Mouse (Mus musculus): Measurements from ENCODE around the gene Dlgap4. TPM values are rescaled to one million over a fixed set of nuclear protein-coding genes. Genes with fewer than 3 reads are reported as not detected.
A peak's percentile ranks its signal among the peaks of the same experiment; 100 is the strongest.

Dlgap4 gene
- total RNA-seq, 4 experiments from 2014 or later: 180 to 193 (median 189) TPM

DNA sequence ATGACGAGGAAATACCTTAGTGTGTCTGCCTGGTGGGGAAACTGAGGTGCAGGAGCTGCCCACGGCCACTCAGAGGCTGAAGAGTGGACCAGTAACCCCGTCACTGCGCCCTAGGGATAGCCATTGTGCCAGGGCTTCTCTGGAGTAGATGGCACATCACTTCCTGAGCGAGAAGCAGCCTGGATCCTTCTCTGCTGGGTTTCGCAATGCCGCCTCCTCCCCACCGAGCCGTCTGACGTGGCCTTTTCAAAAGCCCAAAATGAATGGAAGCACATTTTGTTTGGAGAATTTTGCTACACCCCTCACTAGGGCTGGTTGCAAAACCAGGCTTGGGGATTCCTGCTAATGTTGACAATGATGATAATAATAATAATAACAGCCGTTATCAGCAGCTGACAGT, 4.0 kb downstream of the Dlgap4 start:
- peak; percentile 68 to 73 for DNase-seq (ENCODE audit: low spot score in 2 of 2)

DNA sequence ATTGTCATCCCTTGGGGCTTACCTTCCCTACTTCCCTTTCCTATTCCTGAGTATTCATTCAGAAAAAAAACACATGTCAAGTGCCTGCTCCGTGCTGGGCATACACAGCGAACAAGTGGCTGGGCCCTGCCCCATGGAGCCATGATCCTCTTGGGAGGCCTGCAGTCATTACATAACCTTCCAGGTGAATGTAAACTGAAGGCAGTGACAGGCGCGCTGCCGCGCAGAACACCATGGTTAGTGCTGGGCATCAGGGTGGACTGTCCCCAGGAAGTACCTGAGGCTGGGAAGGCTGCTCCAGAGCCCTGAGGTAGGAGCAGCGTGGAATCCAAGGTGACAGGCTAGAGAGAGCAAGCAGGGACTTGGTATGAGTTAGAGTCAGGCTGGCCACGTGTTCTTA, 7.4 kb downstream of the Dlgap4 start:
- no peak for DNase-seq (ENCODE audit: low spot score in 2 of 2)

DNA sequence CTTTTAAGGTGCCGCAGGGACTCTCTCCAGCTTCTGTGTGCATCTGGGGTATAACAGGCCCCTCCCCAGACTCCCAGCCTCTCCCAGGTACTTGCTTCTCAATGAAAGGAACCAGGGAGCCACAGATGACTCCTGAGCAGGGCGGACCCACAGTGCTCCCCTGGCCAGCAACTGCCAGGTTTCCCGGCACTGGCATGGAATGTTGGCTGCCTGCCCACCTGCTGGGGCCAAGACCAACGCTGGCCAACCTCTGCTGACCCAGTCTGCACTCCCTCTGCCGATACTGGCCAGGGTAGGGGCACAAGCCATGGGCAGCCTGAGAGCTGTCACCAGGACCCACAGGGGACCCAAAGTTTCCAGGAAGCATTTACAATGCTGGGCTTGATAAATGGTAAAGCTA, 7.9 kb downstream of the Dlgap4 start:
- DNase-seq (ENCODE audit: low spot score in 2 of 2): no peak

DNA sequence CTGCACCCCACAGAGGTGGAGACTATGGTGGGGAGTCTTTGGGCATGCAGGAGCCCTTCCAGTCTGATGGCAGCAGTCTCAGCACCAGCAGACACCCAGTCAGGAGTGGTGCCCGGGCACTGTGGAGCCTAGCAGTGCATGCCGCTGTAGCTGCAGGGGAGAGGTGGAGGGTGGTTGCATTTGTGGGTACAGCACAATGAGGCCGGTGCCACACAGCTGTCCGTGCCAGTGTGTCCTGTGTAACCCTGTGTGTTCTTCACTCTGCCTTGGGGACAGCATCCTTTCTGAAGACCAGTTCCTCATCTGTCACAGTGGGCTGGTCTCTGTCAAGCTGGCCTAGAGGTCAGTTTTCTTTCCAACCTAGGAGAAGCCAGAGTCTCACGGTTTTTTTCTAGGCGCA, 8.7 kb downstream of the Dlgap4 start:
- no peak for DNase-seq (ENCODE audit: low spot score in 2 of 2)

DNA sequence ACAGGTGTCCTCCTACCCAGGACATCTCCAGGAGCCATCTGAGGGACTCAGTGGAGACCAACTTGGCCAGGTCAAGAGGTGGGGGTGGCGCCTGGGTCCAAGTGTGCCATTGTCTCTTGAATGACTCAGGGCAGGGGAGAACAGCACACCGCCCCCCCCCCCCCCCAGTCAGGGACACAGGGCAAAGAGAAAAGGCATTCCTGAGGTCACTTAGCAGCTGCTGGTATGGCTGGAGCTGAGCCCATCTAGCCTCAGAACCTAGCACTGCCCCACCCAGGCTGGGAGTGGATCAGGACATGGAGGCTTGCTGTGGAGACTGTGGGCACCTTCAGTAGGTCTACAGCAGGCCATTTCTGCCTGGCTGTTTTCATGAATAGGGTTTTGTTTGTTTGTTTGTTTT, 9.7 kb downstream of the Dlgap4 start:
- no peak for DNase-seq (ENCODE audit: low spot score in 2 of 2)

DNA sequence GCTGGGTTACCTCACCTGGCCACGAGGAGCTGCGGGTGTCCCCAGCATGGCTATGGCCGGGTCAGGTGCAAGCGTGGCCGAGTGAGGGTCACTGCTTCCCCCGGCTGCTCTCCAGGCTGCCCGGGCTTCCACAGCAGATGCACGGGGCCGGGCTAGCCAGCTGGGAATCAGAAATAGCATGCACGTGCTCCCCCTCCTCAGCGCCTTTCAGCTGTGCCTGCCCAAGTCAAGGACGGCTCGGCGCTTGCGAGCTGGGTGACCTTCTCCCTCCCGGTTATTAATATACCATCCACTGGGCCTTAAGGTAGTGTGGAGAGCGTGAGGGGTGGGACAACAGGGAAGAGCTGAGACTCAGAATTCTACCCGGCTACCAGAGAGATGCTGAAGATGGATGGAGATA, 11.8 kb downstream of the Dlgap4 start:
- DNase-seq (ENCODE audit: low spot score in 2 of 2): no peak

DNA sequence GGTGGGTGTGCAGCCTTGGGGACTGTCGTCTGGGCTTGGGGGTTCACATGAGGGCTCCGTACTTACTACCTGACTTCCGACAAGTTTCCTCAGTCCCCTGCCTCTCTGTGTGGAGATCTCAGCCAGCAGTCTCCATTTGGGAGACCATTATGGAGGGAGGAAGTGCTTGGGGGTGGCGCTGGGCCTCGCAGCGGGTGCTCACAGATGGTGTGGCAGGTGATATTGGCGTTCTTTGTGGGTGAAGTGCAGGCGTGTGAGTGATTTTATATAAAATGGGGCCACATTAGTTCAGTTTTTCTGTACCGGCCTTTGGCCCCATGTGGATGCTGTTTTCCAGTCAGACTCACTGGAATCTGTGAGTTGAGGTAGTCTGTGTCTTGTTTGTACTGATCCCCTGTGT, 12.6 kb downstream of the Dlgap4 start:
- peak in 1 of 2 experiments; percentile 45 for DNase-seq (ENCODE audit: low spot score in 2 of 2)

DNA sequence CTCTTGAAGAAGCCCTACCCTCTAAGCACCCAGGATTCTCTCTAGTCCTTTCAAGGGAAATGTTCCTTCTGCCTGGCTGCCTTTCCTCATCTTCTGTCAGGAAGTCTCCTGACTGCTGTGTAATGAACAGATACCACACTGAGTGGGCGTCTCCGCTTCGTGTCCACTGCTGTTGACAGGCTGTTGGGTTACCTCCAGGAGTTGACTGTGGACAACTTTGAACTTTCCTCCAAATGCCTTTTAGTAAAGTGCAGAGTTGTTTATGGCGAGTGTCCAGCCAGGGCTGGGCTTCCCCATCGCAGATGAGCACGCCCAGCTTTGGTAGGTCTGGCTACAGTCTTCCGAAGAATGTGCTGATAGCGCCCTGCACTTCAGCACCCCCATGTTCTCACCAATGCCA, 13.0 kb downstream of the Dlgap4 start:
- no peak for DNase-seq (ENCODE audit: low spot score in 2 of 2)

DNA sequence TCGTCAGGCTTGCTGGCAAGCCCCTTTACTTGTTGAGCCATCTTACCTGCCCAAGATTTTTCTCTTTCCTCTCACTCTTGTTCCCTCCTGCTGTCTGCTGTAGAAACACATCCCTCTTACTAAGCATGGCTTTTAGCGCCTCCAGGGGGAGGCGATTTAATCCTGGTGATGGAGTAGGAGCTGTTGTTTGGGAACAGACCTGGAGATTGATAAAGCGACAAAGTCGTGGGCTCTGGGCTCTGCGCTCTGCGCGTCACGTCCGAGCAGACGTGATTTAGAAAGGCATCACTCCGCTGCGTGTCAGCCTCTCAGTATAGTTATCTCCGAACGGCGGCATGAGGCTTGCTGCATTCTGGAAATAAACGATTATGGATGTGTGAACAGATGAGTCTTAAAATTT, 14.4 kb downstream of the Dlgap4 start:
- DNase-seq (ENCODE audit: low spot score in 2 of 2): no peak

DNA sequence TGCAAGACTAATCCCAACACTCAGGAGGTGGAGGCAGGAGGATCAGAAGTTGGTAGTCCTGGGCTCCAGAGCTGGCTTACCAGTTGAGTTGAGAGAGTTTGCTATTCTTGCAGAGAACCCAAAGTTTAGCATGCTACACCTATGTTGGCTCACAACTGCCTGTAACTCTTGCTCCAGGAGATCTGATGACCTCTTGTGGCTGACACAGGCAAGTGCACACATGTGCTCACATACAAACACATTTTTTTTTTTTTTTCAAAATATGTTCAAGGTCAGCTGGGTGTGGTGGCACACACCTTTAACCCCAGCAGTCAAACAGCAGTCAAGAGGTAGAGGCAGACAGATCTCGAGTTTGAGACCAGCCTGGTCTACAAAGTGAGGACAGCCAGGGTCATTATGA, 16.8 kb downstream of the Dlgap4 start:
- DNase-seq (ENCODE audit: low spot score in 2 of 2): no peak

DNA sequence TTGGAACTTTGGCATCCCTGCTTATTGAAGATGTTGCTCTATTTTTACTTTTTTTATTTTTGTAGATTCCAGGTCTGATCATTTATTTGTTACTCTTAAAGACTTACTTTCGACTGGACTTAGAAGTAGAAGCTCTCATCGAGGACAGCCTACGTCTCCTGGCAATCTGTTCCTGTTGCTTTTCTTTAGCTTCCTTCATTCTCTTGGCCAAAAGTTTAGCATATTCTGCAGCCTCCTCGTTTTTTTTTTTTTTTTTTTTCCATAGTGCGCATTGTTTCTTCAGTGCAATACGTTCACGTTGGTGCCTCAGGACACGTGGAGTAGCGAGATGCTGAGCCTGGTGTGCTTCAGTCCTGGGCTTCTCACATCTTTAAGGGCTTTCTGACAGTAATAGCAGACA, 19.2 kb downstream of the Dlgap4 start:
- no peak for DNase-seq (ENCODE audit: low spot score in 2 of 2)

DNA sequence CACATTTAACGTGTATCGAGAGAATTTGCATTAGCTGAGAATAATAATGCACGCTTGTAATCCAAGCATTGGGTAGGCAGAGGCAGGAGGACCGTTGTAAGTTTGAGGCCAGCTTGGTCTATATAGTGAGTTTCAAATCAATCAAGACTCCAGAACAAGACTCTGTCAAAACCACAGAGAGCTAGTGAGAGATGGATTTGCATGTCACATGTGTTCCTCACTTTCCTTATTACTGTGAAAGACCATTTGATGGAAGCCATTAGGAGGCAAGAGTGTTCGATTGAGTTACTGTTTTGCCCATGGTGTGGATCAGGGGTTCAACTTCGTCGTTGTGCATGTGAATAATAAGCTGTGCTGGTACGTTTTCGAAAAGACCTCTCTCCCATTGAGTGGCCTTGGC, 21.6 kb downstream of the Dlgap4 start:
- no peak for DNase-seq (ENCODE audit: low spot score in 2 of 2)

DNA sequence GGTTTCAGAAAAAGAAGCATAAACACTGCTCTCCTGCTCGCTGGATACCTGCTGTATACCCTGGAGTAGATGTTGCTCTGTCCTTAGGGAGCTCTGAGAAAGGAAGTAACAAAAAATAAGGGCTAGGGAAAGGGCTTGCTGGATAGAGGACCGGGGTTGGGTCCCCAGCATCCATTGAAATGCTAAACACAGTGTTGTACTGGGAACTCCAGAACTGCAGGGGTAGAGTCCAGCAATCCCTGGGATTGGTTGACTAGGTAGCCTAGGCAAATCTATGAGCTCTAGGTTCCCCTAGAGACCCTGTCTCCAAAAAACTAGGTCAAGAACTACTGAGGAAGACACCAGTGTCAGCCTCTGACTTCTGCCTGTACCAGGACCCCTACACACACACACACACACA, 27.6 kb downstream of the Dlgap4 start:
- no peak for DNase-seq (ENCODE audit: low spot score in 2 of 2)

DNA sequence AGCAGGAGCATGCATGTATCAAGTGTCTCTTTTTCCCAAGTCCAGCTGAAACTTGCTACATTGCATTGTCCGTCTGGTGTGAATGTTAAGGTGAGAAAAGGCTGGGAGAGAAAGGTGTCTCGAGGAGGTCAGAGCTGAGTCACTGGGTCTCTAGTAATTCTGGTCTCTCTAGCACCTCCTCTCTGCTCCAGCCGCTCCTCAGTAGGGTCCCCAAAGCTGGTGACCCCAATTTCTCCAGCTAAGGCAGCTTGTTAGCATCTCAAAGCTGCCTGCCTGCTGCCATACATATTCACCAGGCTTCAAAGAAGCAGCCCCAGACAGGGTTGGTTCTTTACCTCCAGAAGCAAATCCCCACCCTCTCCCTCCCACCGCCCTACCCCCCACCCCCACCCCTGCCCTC, 29.4 kb downstream of the Dlgap4 start:
- DNase-seq (ENCODE audit: low spot score in 2 of 2): no peak

DNA sequence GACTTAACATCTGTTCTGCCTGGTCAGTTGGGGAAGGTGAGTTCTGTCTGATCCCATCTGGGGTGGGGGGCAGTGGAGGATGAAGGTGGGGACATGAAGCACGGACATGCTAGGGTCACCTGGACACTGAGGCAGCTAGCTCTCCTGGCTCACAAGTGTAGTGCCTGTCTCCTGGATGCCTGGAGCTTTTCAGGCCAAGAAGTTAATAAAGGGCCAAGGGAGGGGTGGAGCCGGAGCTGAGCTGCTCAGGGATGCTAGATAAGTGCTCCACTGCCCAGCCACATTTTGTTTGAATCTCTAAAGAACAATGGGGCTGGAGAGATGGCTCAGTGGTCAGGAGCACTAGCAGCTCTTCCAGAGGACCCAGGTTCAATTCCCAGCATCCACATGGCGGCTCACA, 29.9 kb downstream of the Dlgap4 start:
- no peak for DNase-seq (ENCODE audit: low spot score in 2 of 2)

DNA sequence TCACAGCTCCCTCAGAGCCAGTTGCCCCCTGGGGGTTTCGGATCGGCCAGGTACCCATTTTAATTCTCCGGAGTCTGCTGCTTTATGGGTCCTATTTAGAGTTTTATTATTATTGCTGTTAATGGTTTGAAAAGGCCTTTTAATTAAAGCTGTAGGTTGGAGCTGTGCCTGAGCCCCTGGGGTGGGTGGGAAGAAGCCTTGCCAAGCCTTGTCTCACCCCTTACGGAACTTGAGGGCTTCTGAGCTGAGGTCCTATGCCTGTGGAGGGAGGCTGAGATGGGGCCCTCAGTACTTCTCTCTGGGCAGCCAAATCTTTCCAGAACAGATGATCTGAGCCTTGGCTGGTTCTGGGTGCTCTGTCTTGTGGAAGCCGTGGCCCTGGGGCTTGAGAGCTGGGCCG, 31.6 kb downstream of the Dlgap4 start:
- DNase-seq (ENCODE audit: low spot score in 2 of 2): no peak

DNA sequence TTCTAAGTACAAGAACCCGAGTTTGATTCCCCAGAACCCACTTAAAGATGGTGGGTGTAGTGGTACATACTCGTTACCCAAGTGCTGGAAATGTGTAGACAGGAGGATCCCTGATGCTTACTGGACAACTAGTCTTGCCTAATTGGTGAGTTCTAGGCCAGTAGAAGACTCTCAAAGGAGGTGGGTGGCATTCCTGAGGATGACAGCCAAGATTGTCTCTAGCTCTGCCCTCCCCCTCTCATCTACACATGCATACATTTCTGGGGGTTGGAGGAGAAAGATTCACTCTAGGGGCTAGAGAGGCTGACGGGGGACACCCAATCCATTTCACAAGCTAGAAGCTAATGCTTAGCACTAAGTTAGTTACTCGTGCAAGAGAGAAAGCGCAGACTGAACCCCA, 33.4 kb downstream of the Dlgap4 start:
- no peak for DNase-seq (ENCODE audit: low spot score in 2 of 2)

DNA sequence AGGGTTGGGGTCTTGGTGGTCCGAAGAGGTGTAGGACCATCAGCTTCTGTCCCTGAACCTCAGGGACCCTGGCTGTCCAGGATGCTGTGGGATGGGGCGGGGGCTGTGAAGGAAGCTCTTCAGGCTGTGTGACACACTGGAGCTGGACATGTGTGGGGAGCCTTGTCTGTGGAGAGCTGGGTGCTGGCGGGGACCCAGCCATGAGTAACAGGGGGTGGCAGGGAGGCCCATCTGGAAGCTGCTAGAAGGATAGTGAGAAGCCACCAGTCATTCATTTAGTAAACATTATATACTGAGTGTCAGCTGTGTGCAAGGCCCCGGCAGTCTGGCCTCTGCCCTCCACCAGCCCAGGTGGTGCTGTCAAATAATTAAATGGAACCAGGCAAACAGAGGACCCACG, 34.5 kb downstream of the Dlgap4 start:
- DNase-seq (ENCODE audit: low spot score in 2 of 2): peak; percentile 45 to 55

DNA sequence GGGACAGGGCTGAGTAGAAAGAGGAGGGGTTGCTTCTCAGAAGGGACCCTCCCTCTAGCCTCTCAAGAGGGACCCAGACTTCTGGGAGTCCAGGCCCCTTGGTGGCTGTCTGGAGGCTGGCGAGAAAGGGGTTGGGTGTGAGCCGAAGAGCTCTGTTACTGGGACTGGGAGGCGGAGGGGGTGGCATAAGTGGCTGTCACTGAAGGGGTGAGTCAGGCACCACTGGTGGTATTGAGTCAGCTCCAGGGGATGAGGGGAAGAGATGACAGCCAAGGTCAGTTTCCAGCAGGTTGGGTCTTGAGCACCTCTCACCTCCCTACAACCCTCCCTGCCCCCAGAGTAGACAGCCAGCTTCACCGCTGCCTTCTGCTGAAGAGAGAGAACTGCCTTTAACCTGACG, 35.9 kb downstream of the Dlgap4 start:
- DNase-seq (ENCODE audit: low spot score in 2 of 2): no peak

DNA sequence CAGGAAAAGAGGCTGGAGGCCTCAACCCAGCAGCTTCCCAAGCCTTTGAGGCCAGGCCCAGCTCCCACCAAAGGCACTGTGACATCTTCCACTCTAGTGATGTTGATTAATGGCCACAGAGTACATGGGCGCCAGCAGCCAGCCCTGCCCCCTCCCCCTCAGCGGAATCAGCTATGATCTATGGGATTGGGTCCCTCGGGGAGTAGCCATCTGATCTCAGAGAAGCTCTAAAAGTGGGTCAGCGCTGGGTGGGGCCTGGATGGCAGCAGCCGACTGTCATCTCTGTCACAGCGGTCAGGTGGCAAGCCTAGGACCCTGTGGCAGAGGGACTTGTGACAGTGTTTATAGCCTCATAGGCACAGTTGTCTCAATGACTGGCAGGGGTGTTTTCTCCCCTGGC, 37.5 kb downstream of the Dlgap4 start:
- no peak for DNase-seq (ENCODE audit: low spot score in 2 of 2)

DNA sequence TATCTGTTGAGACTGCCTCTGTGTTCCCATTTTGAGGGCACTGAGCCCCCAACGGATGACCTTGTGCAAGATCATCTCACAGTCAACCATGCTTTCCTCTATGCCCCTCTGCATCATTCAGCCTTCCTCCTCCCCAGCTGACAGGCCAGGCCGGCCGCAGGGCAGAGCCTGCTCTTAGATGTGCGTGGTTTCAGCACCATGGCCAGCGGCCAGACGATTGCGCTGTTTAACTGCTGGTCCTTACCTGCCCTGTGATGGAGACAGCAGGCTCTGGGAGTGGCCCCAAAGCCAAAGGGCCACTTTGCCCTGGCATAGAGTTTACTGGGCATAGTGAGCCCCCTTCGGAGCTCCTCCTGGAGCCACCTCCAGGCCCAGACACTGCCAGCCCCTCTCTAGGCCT, 39.3 kb downstream of the Dlgap4 start:
- DNase-seq (ENCODE audit: low spot score in 2 of 2): no peak

DNA sequence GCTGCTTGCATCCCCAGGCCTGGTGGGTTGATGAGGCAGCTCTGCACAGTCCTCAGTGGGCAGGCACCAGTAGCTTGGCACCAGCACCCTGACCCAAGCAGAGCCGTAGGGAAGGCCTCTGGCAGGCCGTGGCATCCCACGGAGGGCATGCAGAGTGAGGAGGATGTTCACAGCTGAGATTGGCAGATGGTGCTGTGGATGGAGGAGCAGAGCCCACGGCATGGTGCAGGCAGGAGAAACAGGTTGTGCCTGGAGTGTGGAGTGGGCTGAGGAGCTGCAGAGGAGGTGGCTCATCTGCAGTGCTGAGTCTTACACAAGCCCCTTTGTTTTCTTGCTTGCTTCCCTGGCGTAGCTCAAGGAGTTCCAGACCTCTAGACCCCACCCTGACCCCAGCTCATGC, 40.6 kb downstream of the Dlgap4 start:
- peak in 1 of 2 experiments; percentile 48 for DNase-seq (ENCODE audit: low spot score in 2 of 2)

DNA sequence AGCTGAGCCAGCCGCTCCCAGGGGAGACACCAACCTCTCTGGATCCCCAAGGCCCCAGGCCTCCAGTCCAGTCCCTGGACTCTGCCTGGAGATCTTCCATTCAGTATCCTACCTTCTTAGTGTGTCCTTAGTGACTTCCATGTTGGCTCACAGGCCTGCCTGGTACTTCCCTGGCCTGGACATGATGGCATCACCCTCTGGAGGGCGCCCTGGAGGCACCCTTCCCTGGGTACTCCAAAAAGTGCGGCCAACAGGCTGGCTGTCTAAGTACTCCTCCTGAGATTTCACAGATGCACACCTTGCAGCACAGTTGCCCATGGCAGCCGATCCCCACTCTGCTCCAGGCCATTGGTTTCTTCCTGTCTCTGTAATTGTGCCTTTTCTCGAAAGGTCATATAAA, 42.1 kb downstream of the Dlgap4 start:
- no peak for DNase-seq (ENCODE audit: low spot score in 2 of 2)

DNA sequence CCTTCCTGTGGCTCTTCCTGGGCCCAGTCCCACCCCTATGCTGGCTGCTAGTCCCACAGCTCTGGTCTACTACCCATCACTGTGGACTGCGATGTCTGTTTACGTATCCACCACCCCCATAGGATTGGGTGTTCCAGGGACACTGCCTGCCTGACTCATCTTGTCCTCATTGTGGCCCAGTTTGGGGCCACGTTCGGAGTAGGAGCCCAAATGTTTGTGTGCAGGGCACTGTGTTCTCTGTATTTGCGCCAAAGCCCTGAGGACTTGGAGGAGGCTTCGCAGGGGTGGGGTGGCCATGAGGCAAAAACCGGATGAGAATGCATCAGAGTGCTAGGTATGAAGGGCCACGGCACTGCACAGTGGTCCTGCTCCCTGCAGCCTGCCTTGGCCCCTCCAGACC, 44.0 kb downstream of the Dlgap4 start:
- DNase-seq (ENCODE audit: low spot score in 2 of 2): no peak

DNA sequence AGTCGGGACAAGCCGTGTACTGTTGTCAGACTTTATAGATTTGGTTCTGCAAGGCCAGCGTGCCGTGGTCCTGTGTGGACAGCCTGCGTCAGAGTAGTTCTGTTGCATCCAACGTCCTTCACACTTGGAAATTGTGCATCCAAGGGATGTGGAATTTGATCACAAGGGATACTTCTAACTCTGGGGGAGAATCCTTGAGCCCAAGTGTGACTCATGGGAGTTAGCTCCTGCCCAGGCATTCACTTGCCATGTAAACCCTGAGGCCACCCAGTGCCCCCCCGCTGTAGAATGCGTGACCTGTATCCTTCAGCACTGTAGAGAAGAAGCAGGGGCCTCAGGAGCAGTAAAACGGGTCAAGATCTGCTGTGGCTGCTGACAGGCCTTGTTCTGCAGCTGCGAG, 44.7 kb downstream of the Dlgap4 start:
- no peak for DNase-seq (ENCODE audit: low spot score in 2 of 2)
